Mouse (Mus musculus): ENCODE measurements around the gene Trip4. TPM values are rescaled to one million over a fixed set of nuclear protein-coding genes. Genes with fewer than 3 reads are reported as not detected.

Trip4 gene
- polyA plus RNA-seq, 1 experiment = 3.0 TPM

DNA sequence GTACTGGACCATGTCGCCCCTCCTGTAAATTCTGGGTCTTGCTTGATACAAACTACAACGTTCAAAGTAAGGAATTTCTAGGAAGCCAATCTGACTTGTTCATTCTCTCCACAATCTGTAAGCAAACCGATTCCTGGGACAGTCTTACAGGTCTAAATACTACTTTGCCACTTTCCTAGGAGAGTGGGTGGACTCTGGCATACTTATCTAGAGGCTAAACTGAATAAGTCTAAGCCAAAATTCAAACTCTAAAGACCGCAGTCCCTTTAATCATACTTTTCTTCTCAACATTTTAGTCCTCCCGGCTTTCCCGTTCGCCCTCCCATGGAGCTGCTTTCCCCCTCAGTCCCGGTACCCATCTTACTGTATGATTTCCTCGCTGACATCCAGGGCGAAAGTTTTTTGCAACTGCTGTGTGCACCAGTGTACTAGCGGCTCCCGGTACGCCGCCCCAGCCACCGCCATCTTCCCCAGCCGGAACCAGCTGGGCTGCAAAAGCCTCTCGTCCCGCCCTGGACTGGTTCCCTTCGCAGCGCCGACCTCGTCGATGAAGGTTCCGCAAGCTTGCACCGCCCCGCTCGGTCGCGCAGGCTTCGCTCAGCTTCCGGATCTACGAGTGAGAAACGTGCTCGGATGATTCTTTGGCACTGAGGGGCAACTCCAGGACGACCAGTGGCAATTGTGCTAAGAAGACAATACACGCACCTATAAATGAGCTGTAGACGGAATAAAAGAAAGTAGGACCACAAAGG lies 23.9 kb downstream of the Trip4 start:
- DNase-seq (ENCODE audit: low read depth in 1 of 2, low spot score in 2 of 2) = peak; percentile 67 to 88
- H3K36me3 ChIP-seq (ENCODE audit: control insufficient read depth, insufficient read depth, low read length) = 0 out of 2 replicates have a peak, but pooled peaks cover 1% of the 10 kb centered on the region
- H3K4me3 ChIP-seq (ENCODE audit: extremely low read depth, insufficient read depth, insufficient read length) = peak overlapping the region; percentile 80
- peak; percentile 59 for TF ChIP-seq POLR2A (IDR thresholded peaks at IDR 0.05; ENCODE audit: low read depth, low read length)
- TF ChIP-seq CTCF (IDR thresholded peaks at IDR 0.05; ENCODE audit: extremely low read depth, insufficient read depth, insufficient read length, insufficient replicate concordance) = no peak
- no peaks in the 10 kb centered on the region for H3K4me1 ChIP-seq (ENCODE audit: control insufficient read depth, insufficient read depth, insufficient read length)
- no peaks in the 10 kb centered on the region for H3K27me3 ChIP-seq (ENCODE audit: control insufficient read depth, insufficient read depth, low read length)
- peak overlapping the region; percentile 68 for H3K27ac ChIP-seq (ENCODE audit: insufficient read depth, low read length)
- WGBS = under 1% methylated on average over 37 of the region's 37 CpGs

DNA sequence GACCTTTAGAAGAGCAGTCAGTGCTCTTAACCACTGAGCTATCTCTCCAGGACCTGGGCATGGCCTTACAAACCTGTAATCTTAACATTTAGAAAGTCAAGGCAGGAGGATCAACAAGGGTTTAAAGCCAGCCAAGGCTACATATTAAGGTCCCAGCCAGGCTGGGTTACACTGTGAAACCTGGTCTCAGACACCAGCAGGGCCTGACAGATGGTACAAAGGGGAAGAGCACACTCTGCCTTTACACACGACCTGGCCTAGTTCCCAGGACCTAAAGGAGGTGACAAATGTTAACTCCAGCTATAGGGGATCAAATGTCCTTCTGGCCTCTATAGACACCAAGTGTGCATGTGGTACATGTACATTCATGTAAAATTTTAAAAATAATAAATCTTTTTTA lies 48.9 kb downstream of the Trip4 start:
- Histone ChIP-seq H3K4me3 (ENCODE audit: extremely low read depth, insufficient read depth, insufficient read length) (no peak overlapping the region), H3K27me3 (ENCODE audit: control insufficient read depth, insufficient read depth, low read length) (no peaks in the 10 kb centered on the region), H3K4me1 (ENCODE audit: control insufficient read depth, insufficient read depth, insufficient read length) (no peaks in the 10 kb centered on the region), H3K36me3 (ENCODE audit: control insufficient read depth, insufficient read depth, low read length) (peaks cover 23% of the 10 kb centered on the region), H3K27ac (ENCODE audit: insufficient read depth, low read length) (no peak overlapping the region)
- DNase-seq (ENCODE audit: low read depth in 1 of 2, low spot score in 2 of 2) = no peak
- 74% methylated on average over 1 of the region's 1 CpGs for WGBS
- TF ChIP-seq POLR2A (IDR thresholded peaks at IDR 0.05; ENCODE audit: low read depth, low read length) = no peak
- no peak for TF ChIP-seq CTCF (IDR thresholded peaks at IDR 0.05; ENCODE audit: extremely low read depth, insufficient read depth, insufficient read length, insufficient replicate concordance)

DNA sequence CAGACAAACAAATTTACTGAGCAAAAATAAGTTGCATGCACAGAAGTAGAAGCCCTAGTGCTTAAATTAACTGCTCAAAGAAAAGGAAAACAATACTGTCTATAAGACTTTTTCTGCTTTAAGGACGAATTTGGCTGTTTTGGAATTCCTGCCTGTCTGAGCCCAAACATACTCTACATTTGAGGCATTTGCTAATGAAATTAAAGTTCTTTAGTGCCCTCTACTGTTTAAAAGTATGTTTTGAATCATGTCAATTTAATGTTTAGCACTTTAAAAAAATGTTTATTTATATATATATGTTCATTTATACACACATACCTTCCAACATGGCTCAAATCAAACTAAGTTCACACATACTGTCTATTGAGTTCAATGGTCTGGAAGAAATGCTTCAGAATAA lies 58.4 kb downstream of the Trip4 start:
- Histone ChIP-seq H3K36me3 (ENCODE audit: control insufficient read depth, insufficient read depth, low read length) (peaks cover 23% of the 10 kb centered on the region), H3K4me3 (ENCODE audit: extremely low read depth, insufficient read depth, insufficient read length) (no peak overlapping the region), H3K27me3 (ENCODE audit: control insufficient read depth, insufficient read depth, low read length) (no peaks in the 10 kb centered on the region), H3K27ac (ENCODE audit: insufficient read depth, low read length) (no peak overlapping the region), H3K4me1 (ENCODE audit: control insufficient read depth, insufficient read depth, insufficient read length) (no peaks in the 10 kb centered on the region)
- TF ChIP-seq POLR2A (IDR thresholded peaks at IDR 0.05; ENCODE audit: low read depth, low read length) (no peak), CTCF (IDR thresholded peaks at IDR 0.05; ENCODE audit: extremely low read depth, insufficient read depth, insufficient read length, insufficient replicate concordance) (no peak)
- WGBS = 38% methylated on average over 1 of the region's 1 CpGs
- DNase-seq (ENCODE audit: low read depth in 1 of 2, low spot score in 2 of 2) = no peak

DNA sequence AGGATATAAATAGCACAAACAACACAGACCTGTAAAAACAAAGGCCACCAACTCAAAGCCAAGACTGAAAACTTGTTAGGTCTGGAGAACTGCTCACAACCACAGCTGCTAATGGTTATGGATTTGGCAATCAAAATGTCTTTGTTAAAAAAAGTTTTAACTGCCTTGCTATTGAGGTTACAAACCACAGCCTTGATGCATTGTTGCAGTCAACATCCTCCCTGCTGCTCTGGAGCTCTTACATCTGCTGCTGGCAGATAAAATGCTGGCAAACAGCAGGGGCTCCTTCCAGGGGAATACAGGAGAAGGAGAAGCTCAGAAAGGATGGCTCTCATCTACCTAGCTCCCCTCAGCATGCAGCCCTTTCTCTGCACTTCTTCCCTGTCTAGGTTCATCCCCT lies 60.4 kb downstream of the Trip4 start:
- Histone ChIP-seq H3K4me3 (ENCODE audit: extremely low read depth, insufficient read depth, insufficient read length) (no peak overlapping the region), H3K27ac (ENCODE audit: insufficient read depth, low read length) (no peak overlapping the region), H3K36me3 (ENCODE audit: control insufficient read depth, insufficient read depth, low read length) (peaks cover 18% of the 10 kb centered on the region)

DNA sequence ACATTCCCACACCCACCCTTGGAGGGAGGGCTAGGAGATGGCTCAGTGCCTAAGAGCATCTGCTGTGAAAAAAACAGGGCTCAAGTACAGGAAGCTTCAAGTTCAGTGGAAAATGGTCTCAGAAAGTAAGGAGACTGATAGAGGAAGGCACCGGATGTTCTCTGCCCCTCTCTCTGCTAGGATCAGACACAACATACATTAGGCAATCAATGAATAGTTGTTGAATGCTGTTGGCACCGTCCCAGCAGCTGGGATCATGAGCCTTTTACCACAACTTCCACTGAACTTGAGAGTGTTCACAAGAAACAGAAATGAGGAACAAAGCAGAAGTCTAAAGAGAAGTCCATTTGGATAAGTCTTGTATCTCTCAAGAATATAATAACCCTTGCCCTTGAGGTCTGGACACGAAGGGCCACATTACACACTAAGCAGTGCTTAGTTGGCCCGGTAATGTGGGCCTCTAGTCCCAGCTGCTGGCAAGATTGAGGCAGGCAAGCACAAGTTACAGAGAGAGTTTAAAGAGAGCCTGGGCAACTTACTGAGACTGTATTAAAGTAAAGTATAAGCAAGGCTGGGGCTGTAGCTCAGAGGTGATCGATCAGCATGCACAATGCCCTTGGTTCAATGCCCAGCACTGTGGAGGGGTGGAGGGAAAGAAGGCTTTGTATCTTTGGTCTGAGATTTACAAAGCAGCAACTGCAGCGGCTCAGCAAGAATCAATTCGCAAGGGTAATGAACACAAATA lies 64.0 kb downstream of the Trip4 start:
- DNase-seq (ENCODE audit: low read depth in 1 of 2, low spot score in 2 of 2) = no peak
- Histone ChIP-seq H3K4me3 (ENCODE audit: extremely low read depth, insufficient read depth, insufficient read length) (no peak overlapping the region), H3K27ac (ENCODE audit: insufficient read depth, low read length) (peak overlapping the region; percentile 16; the same call in 1 of the 2 replicates), H3K4me1 (ENCODE audit: control insufficient read depth, insufficient read depth, insufficient read length) (no peaks in the 10 kb centered on the region), H3K36me3 (ENCODE audit: control insufficient read depth, insufficient read depth, low read length) (peaks cover 4% of the 10 kb centered on the region), H3K27me3 (ENCODE audit: control insufficient read depth, insufficient read depth, low read length) (no peaks in the 10 kb centered on the region)
- WGBS = 58% methylated on average over 7 of the region's 7 CpGs
- TF ChIP-seq CTCF (IDR thresholded peaks at IDR 0.05; ENCODE audit: extremely low read depth, insufficient read depth, insufficient read length, insufficient replicate concordance) (no peak), POLR2A (IDR thresholded peaks at IDR 0.05; ENCODE audit: low read depth, low read length) (no peak)

More for the DNA sequence above, 60.4 kb downstream of the Trip4 start:
- Histone ChIP-seq H3K4me1 (ENCODE audit: control insufficient read depth, insufficient read depth, insufficient read length) (no peaks in the 10 kb centered on the region), H3K27me3 (ENCODE audit: control insufficient read depth, insufficient read depth, low read length) (no peaks in the 10 kb centered on the region)
- TF ChIP-seq CTCF (IDR thresholded peaks at IDR 0.05; ENCODE audit: extremely low read depth, insufficient read depth, insufficient read length, insufficient replicate concordance) (no peak), POLR2A (IDR thresholded peaks at IDR 0.05; ENCODE audit: low read depth, low read length) (no peak)
- DNase-seq (ENCODE audit: low read depth in 1 of 2, low spot score in 2 of 2) = no peak

DNA sequence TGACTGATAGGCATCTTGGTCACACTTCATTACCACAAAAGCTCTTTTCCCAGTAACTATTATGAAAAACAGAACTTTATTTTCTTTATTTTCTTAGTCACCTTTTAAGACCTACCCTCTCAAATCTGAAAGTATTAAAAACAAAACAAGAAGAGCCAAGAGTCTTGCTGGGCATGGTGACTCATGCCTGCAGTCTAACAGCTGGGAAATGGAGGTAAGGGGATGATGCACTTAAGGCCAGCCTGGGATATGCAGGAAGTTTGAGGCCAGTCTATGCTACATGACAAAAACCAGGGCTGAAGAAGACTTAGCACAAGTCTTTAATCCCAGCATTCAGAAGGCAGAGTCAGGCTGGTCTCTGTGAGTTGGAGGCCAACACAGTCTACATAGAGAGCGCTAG lies 68.8 kb downstream of the Trip4 start:
- no peak for TF ChIP-seq POLR2A (IDR thresholded peaks at IDR 0.05; ENCODE audit: low read depth, low read length)
- no peak for TF ChIP-seq CTCF (IDR thresholded peaks at IDR 0.05; ENCODE audit: extremely low read depth, insufficient read depth, insufficient read length, insufficient replicate concordance)
- no peaks in the 10 kb centered on the region for H3K27me3 ChIP-seq (ENCODE audit: control insufficient read depth, insufficient read depth, low read length)
- WGBS = 100% methylated on average over 1 of the region's 1 CpGs
- H3K4me1 ChIP-seq (ENCODE audit: control insufficient read depth, insufficient read depth, insufficient read length) = no peaks in the 10 kb centered on the region
- peaks cover 6% of the 10 kb centered on the region for H3K36me3 ChIP-seq (ENCODE audit: control insufficient read depth, insufficient read depth, low read length)
- H3K4me3 ChIP-seq (ENCODE audit: extremely low read depth, insufficient read depth, insufficient read length) = no peak overlapping the region
- DNase-seq (ENCODE audit: low read depth in 1 of 2, low spot score in 2 of 2) = no peak
- no peak overlapping the region for H3K27ac ChIP-seq (ENCODE audit: insufficient read depth, low read length)

DNA sequence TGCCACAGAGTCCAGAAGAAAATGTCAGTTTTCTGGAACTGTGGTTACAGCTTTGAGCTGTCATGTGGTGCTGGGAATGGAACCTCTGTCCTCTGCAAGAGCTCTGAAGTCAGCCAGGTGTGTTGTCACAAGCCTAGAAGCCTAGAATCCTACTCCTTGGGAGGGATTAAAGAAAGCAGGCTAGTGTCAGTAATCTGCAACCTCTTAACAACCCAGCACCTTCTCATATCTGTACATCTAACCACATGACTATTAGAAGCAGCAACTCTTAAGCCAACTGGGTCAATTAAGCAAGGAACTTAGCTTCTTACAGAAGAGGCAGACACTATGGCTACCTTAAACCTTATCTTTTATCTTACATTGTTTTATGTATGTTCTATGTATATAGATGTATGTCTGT lies 71.7 kb downstream of the Trip4 start:
- TF ChIP-seq CTCF (IDR thresholded peaks at IDR 0.05; ENCODE audit: extremely low read depth, insufficient read depth, insufficient read length, insufficient replicate concordance) = no peak
- TF ChIP-seq POLR2A (IDR thresholded peaks at IDR 0.05; ENCODE audit: low read depth, low read length) = no peak
- Histone ChIP-seq H3K4me1 (ENCODE audit: control insufficient read depth, insufficient read depth, insufficient read length) (no peaks in the 10 kb centered on the region), H3K27me3 (ENCODE audit: control insufficient read depth, insufficient read depth, low read length) (no peaks in the 10 kb centered on the region), H3K4me3 (ENCODE audit: extremely low read depth, insufficient read depth, insufficient read length) (no peak overlapping the region), H3K27ac (ENCODE audit: insufficient read depth, low read length) (no peak overlapping the region), H3K36me3 (ENCODE audit: control insufficient read depth, insufficient read depth, low read length) (peaks cover 9% of the 10 kb centered on the region)
- DNase-seq (ENCODE audit: low read depth in 1 of 2, low spot score in 2 of 2) = no peak

Data from spleen, adult 2 months (tissue).